Mouse (Mus musculus): ENCODE measurements around the gene Sgsm1. TPM values are rescaled to one million over a fixed set of nuclear protein-coding genes. Genes with fewer than 3 reads are reported as not detected.
A peak's percentile ranks its signal among the peaks of the same experiment; 100 is the strongest.

Gene Sgsm1
- total RNA-seq, 2 experiments from 2014 or later = 0.46 TPM; not detected in 1

DNA sequence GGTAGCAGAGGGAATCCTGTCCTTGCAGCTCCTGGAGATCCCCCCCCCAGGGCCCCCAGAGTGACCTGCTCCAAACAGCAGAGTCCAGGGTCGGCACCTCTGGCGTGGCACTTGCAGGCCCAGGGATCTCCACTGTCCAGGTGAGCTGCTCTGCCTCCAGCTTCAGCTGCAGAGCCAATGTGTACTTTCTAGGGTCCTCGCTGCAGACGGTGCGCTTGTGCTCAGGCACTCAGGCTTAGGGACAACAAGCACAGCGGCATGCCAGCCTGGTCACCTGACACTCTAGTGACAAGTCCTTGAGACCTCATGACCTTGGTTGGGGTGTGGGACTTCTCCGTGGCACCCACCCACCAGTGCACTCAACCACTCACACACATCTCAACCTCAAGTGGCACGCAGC lies 18.9 kb upstream of the Sgsm1 start:
- ATAC-seq (replicated peaks; ENCODE audit: low FRiP score, low TSS enrichment, poor library complexity, severe bottlenecking) = no peak

DNA sequence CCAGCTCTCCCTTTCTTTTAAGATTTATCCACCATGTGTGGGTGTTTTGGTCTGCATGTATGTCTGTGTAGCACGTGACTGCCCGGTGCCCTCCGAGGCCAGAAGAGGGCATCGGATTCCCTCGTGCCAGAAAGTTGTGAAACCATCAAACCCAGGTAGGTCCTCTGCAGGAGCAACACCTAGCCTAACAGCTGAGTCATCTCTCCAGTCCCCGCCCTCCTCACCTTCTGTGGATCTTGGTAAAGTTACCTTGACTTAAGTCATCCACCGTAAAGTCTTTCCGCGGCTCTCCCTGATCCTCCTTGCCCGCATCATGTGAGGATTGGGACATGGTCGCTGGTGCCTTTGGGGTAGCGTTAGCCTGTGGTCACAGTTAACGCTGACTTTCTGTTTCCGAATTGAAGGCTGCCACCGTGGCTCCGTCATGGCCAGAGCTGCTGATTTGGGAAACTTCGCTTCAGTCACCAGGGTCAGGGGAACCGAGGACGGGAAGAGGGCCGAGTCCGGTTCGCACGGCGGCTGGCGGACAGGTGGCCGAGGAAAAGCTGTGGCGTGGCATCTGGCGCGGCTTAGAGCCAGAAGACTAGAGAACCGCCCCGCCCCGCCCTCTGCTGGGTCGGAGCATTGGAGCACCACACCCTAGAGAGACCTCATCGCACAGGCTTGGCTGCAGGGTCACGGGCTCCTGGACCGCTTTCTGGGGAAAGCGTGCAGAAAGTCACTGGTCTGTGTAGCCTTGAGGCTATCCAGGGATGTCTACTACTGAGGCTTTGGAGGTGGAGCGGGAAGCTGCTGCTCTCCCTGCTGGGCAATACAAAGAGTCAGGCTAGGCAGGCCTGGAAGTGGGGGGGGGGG lies 13.4 kb upstream of the Sgsm1 start:
- ATAC-seq (replicated peaks; ENCODE audit: low FRiP score, low TSS enrichment, poor library complexity, severe bottlenecking) = peak; percentile 65; the same call in 1 of the 2 replicates

DNA sequence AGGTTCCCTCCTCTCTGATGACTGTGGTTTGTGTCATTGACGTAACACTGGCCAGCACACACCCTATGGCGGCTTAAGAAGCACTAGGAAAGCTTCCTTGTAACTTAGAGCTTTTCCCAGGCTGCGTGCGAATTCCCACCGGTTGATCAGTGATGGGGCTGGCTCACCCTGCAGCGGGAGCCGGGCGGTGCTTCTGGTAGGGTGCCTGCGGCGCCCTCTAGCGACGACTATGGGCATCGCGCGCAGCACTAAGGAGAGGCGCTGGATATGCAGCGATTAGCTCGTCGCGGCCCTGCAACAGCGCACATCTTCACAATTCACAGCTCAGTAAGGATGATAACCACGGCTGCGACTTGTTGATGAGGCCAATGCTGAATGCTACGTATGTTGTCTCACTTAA lies 3.4 kb upstream of the Sgsm1 start:
- peak; percentile 63 for ATAC-seq (replicated peaks; ENCODE audit: low FRiP score, low TSS enrichment, poor library complexity, severe bottlenecking)

DNA sequence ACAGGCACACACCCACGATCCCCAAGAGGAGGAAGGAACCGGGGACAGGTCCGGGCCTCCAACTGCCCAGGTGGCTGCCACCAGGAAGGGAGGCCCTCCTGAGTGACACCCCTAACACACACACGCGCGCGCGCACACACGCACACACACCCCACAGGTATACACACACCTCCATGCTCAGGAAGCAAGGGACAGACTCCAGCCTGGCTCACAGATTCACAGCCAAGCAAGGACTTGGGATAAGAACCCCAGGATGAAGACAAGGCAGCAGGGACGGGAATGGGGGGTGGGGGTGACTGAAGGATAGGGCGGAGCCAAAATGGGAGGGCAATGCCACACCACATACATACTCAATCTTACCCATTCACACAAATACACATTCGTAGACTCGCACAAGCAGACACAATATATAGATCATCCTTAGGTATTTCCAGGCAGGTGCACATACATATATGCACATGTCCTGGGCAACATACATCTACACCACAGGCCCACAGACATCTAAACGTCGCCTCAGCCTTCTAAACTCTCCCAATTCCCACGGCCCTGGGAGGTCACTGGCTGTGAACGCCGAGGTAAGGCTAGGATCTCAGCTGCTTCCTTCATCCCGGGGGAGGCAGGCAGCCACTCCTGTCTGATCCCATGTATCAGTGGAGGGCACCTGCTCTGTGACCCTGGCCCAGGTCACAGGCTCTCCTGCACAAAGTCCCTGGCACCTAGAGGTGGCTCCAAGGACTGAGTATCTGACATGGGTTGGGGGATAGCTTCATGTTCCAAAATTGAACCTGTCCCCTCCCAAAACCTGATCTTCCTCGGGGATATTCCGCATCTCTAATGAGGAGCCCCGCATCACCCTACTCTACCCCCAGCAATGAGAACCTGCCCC lies 852 bp downstream of the Sgsm1 start:
- ATAC-seq (replicated peaks; ENCODE audit: low FRiP score, low TSS enrichment, poor library complexity, severe bottlenecking) = no peak

DNA sequence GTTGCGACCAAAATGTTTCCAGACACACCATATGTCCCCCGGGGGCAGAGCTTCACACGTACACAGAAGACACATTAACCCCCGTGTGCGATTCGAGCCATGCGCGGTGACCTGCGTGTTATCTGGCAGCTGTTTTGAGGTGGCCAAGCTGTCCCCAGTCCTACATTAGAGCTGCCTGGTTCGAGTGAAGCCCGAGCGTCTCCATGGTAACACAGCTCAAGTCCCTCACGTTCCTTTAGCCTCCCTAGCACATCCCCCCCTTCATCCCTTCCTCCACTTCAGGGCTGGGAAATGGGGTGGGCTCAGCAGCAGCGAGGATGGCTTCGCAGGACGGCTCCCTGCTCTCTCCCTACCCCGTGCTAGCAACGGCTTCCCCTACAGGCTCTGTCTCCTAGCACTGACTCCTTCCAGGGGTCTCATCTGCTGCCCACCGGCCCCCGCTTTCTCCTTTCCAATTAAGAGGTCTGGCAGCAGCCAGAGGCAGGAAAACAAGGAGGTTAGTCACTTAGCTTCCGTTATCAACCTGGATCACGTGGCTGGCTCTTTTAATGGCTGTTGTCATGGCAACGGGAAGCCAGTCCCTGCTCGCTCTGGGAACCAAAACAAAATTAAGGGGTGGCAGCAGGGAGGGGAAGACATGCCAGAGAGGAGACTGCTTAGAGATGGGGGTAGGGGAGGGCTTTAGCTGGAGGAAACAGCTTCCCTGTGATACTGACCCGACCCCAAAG lies 3.7 kb downstream of the Sgsm1 start:
- no peak for ATAC-seq (replicated peaks; ENCODE audit: low FRiP score, low TSS enrichment, poor library complexity, severe bottlenecking)

DNA sequence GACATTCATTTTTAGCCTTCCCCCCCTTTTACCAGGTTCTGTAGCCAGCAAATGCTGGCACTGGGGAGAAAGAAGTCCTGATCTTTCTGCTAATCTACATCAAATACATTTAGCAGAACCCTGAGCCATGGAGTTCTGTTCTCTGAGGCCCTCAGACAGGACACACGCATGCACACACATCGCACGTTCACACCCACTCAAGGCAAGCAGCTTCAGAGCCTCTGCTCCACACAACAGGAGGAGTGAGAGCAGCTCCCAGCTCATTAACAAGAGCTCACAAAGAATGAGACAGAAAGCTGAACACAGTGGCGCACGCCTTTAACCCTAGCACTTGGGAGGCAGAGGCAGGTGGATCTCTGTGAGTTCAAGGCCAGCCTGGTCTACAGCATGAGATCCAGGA lies 6.1 kb downstream of the Sgsm1 start:
- ATAC-seq (replicated peaks; ENCODE audit: low FRiP score, low TSS enrichment, poor library complexity, severe bottlenecking) = no peak

DNA sequence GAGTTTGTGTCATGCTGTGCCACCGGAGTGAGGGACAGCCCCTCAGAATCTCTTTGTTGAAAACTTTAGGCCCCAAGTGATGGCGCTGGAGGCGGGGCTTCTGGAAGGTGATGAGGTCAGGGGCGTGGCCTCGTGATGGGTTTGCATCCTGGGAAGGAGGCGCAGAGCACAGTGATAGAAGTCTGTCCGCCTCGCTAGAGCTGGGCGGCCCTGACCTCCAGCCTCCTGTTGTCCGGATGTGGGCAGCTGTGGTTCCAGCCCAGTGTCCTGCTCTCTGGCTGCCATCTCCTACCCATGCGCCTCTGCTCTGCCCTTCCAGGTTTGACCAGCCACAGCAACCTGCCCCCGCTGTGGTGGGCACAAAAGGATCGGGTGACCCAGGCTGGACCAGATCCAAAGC lies 8.7 kb downstream of the Sgsm1 start:
- no peak for ATAC-seq (replicated peaks; ENCODE audit: low FRiP score, low TSS enrichment, poor library complexity, severe bottlenecking)

DNA sequence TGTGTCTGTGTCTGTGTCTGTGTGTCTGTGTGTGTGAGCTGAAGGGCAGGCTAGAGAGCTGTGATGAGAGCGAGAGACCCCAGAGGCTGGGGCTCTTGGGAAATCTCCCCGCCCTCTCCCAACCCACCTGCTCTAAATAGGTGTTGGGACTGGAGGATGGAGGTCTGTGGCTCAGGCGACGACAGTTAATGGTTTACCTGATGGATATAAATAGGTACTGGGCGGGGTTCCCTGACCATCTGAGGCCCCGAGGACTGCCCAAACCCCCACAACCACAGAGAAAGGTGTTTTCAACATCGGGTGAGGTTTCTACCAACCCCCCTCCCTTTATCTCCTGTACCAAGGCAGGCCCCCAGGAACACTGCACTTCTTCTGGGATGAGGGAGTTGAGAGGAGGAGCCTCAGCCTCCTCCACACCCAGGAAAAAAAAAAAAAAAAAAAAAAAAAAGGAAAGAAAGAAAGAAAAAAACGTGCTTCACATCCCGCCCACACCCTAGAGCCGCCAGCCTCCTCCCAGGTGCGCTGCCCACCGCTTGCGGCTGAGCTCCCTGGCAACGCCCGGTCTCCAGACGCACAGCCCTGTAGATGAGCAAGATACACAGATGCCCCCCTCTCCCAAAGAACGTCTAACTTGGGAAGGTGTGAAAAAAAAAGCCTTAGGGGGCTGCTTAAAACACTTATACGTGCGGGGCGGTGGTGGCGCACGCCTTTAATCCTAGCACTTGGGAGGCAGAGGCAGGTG lies 10.3 kb downstream of the Sgsm1 start:
- ATAC-seq (replicated peaks; ENCODE audit: low FRiP score, low TSS enrichment, poor library complexity, severe bottlenecking) = no peak

DNA sequence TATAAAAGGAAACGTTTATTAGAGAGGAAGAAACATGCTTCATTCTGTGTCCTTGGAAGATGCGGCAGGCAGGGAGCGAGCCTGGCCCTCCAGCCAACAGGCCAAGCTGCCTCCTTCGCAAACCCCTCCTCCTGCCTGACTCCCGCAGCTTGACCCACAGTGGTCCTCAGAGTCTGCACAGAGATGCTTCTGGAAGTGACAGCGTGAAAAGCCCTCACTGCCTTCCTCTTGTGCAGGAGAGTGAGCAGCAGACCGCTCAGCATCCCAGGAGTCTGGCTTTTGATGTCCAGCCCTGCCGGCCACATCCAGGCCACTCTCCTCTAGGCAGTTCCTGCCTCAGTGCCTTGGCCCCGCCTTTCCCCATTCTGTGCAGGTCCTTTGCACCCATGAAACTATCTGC lies 11.2 kb downstream of the Sgsm1 start:
- ATAC-seq (replicated peaks; ENCODE audit: low FRiP score, low TSS enrichment, poor library complexity, severe bottlenecking) = no peak

DNA sequence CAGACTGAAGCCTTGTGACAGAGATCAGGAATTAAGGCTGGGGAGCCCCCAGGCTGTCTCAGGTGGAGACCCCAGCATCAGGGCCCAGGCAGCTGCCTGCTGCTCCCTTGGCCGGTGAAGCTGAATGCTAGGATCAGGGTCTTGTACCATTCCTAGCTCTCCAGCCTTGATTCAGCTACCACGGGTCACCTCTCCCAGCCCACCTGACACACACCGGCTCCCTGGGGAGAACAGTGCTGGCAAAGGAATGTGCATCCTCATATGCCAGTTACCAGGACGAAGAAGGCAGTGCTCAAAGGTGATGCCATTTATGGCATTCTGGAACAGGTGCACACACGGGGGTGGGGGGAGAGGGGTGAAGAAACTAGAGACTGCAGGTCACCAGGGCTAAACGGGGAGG lies 11.8 kb downstream of the Sgsm1 start:
- ATAC-seq (replicated peaks; ENCODE audit: low FRiP score, low TSS enrichment, poor library complexity, severe bottlenecking) = no peak

DNA sequence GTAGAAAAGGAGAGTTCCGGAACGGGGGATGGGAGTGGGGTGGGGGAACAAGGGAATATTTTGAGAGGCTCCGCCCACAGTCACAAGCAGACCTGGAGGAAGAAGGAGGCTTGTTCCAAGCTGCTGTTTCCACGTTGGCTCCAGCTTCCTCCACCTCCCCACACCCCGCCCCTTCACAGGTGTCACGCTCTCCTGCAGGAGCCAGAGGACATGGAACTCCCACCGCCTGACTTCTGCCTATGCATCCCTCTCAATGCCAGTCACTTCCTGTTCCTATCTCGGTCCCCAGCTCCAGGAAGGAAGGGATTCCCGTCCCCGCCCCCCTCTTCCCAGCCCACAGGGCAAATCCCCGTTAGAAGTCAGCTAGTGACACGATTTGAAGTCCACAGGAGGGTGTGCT lies 12.5 kb downstream of the Sgsm1 start:
- no peak for ATAC-seq (replicated peaks; ENCODE audit: low FRiP score, low TSS enrichment, poor library complexity, severe bottlenecking)

DNA sequence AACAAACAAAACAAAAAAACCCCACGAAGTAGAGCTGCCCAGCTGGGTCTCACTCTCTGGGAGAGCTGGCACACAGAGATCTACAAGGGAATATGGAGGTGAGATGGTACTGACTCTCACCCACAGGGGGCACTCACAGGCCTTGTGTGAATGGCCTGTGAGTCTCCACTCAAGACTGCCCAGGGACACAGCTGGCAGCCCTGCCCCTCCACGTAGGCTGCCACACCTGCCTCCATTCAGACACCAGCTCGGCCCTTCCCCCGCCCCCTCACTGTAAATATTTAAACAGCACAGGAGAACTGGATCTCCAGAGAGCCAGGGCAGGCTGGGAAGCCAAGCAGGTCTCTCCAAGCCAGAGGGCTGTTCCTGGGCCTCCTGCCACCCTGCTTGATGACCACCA lies 14.8 kb downstream of the Sgsm1 start:
- ATAC-seq (replicated peaks; ENCODE audit: low FRiP score, low TSS enrichment, poor library complexity, severe bottlenecking) = no peak

DNA sequence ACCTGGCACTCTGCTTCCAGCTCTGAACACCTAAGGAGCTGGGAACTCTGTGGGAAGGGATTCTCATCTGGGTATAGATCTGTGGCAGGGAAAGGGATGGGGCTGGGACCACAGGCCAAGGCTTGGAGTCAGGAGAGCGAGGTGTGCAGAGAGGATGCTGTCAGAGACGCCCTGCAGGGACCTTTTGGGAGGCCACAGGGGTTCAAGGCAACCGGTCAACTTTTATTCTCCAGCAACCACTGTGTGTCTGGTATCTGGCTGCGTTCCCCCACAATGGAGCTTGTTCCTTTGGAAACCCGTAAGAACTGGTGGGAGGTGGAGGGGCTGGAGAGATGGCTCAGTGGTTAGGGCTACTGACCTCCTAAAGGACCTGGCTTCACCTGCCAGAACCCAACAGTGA lies 16.0 kb downstream of the Sgsm1 start:
- ATAC-seq (replicated peaks; ENCODE audit: low FRiP score, low TSS enrichment, poor library complexity, severe bottlenecking) = no peak

DNA sequence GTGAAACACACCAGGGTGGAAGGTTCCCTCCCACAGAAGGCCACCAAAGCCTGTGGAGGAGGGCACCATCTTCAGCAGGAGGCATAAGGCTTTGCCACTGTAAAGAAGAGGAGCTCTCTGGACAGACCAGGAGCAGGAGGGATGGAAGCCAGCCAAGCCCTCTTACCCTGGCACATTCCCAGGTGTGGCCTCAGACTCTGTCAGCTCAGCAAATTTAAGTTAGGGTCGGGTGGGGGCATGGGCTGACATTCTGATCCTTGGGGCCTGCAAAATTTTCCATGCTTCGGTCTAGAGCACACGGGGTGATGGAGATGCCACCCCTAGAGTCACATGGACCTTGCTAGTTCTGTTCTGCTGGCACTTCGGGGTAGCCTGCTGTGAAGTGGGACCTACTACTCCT lies 17.1 kb downstream of the Sgsm1 start:
- ATAC-seq (replicated peaks; ENCODE audit: low FRiP score, low TSS enrichment, poor library complexity, severe bottlenecking) = no peak

DNA sequence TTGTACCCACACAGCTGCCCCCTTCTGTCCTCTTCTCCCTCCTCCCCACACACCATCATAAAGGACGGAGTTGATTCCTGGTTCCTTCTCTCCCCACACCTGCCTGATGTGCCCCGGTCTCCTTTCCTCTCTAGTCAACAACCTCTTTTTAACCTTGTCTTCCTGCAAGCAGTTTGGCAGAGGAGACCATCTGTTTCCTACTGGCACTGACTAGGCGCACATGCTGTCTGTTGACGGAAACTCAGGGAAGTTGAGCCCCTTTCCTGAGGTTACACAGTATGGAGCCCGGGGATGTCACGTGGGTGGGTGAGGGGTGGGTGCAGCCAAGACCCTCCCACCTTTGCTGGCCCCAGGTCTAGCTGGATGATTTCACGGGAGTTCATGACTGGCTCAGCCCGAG lies 17.8 kb downstream of the Sgsm1 start:
- no peak for ATAC-seq (replicated peaks; ENCODE audit: low FRiP score, low TSS enrichment, poor library complexity, severe bottlenecking)

DNA sequence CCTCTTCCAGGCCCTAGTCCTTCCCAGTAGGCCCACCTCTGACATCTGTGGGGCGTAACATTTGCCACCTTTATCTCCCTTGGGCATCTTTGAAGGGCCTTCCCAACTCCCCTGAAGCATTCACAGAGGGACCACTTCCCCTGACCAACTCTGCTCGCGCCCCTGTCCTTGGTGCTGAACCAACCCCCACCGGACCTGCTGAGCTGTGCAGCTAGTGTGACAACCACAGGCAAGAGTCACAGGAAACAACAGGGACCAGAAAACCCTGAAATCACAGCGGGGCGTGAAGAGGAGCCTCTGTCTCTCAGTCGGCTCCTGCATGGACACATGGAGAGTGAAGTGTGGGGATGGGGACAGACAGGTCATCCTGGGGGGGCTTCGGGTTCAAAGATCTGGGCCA lies 18.4 kb downstream of the Sgsm1 start:
- 0 out of 2 replicates have a peak, but pooled peaks have one; percentile 38 for ATAC-seq (replicated peaks; ENCODE audit: low FRiP score, low TSS enrichment, poor library complexity, severe bottlenecking)

DNA sequence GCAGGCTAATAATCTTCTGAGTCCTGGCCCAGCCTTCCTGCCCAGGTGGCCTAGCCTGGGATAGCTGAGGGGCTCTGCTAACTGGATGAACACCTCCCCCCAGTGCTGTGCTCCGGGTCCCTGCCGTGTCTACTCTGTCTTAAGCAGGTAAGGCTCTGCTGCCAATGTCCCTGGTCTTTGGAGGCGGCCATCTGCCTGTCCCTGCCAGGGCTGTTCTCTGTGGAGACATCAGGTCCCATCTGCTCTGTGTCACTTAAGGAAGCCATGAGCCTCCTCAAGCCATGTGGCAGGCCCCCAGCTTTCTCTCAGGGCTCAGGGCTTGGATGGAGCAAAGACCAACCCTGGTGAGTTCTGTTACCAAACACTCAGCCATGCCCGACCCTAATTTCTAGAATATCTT lies 19.5 kb downstream of the Sgsm1 start:
- ATAC-seq (replicated peaks; ENCODE audit: low FRiP score, low TSS enrichment, poor library complexity, severe bottlenecking) = no peak

DNA sequence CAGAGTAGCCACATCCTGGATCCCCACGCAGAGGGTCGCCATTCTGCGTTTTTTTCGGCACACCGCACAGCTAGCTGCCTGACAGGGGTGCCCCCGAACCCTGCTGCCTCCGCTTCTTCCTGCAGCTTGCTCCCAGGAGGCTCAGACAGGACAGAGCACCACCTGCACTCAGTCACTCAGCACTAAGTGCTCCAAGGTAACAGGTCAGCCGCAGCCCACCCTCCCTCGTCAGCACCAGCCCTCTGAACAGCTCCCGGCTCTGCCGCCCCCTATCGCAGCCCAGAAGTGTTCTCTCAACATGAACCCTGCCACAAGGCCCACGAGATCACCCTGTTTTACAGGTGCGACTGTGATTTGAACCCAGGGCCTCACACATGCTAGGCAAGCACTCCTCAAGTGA lies 20.4 kb downstream of the Sgsm1 start:
- no peak for ATAC-seq (replicated peaks; ENCODE audit: low FRiP score, low TSS enrichment, poor library complexity, severe bottlenecking)

DNA sequence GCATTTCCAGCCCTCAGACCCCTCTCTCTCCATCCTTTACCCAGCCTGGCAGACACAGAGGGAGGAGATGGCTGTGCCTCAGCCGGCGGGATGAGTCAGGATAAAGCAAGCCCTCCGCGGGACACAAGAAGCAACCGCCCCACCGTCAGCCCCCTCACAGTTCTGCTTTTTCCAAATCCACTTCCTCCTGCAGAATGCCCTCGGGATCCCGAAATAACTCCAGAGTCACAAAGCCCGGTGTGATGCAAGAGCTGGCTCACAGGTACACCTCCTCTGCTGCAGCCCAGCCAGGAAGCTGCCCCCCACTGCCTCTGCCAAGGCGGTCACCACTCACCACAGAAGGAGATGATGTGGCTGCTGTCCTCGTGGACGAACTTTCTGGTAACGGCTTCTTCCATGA lies 22.1 kb downstream of the Sgsm1 start:
- no peak for ATAC-seq (replicated peaks; ENCODE audit: low FRiP score, low TSS enrichment, poor library complexity, severe bottlenecking)

All from megakaryocyte-erythroid progenitor cell, adult 5-6 weeks (primary cell).